Mouse (Mus musculus) hindbrain, embryonic 11.5 days (tissue): Measurements from ENCODE around the gene Unk. TPM values are rescaled to one million over a fixed set of nuclear protein-coding genes. Genes with fewer than 3 reads are reported as not detected.

Experiments
- ATAC-seq: fragments of 200-750 bp; cut with Nextera tagmentation; 2 replicates; pipeline ENCODE4 v1.8.0; 2017; ENCODE audit warnings: mild to moderate bottlenecking, moderate TSS enrichment, moderate library complexity; ENCODE audit not compliant: low FRiP score
- DNase-seq: peaks from one replicate; pipeline ENCODE4 v3.0.0-alpha.2; 2015; ENCODE audit warnings: low spot score
- H3K27ac ChIP-seq: fragments of 300-500 bp; sonication (generic); 2 replicates; pipeline ENCODE4 v1.5.1; 2014; ENCODE audit warnings: mild to moderate bottlenecking, low read depth, low read length
- H3K27me3 ChIP-seq: fragments of 300-500 bp; sonication (generic); 2 replicates; pipeline ENCODE4 v1.6.1; 2014; ENCODE audit warnings: mild to moderate bottlenecking, low read length, moderate library complexity, mixed read lengths; ENCODE audit not compliant: control insufficient read depth, insufficient read depth
- H3K36me3 ChIP-seq: fragments of 300-500 bp; sonication (generic); 2 replicates; pipeline ENCODE4 v1.6.1; 2014; ENCODE audit warnings: mild to moderate bottlenecking, low read length, moderate library complexity, mixed read lengths; ENCODE audit not compliant: control insufficient read depth, insufficient read depth
- H3K4me1 ChIP-seq: fragments of 300-500 bp; sonication (generic); replicated peaks from 2 replicates; pipeline ENCODE4 v1.6.1; 2014; ENCODE audit warnings: low read length, mixed read lengths; ENCODE audit not compliant: control insufficient read depth, insufficient read depth
- H3K4me2 ChIP-seq: fragments of 300-500 bp; sonication (generic); replicated peaks from 2 replicates; pipeline ENCODE4 v1.6.1; 2014; ENCODE audit warnings: mild to moderate bottlenecking, low read depth, low read length
- H3K4me3 ChIP-seq: fragments of 300-500 bp; sonication (generic); 2 replicates; pipeline ENCODE4 v1.5.1; 2014; ENCODE audit warnings: low read depth, low read length
- H3K9ac ChIP-seq: fragments of 300-500 bp; sonication (generic); 2 replicates; pipeline ENCODE4 v1.6.1; 2014; ENCODE audit warnings: low read depth, low read length
- H3K9me3 ChIP-seq: fragments of 300-500 bp; sonication (generic); 2 replicates; pipeline ENCODE4 v1.6.1; 2016; ENCODE audit warnings: low read length; ENCODE audit not compliant: control insufficient read depth
- whole genome bisulfite sequencing: fragments of 180-500 bp; shearing (Covaris S2); extraction: QIAGEN DNeasy Blood & Tissue Kit; methylation state at CpG from one replicate; pipeline ENCODE4 v1.1.7; 2014; 5-methylcytosine and 5-hydroxymethylcytosine counted together
- polyA plus RNA-seq: library from polyadenylated mRNA; unstranded; fragments of >200 nt; fragmentation: Nextera tagmentation; extraction: Ambion mirVana; gene quantifications from 2 replicates; pipeline ENCODE4 v1.2.1, GENCODE M21; 2014

Gene Unk
- polyA plus RNA-seq, 1 experiment from 2014 or later: 26.9 TPM

GRCm38 (mm10) chr11:116074436-116074991 is 44.4 kb downstream of the Unk start:
- Histone ChIP-seq H3K9me3 (no peaks in the 10 kb centered on the region), H3K27me3 (no peaks in the 10 kb centered on the region), H3K9ac (no peak overlapping the region), H3K4me3 (no peak overlapping the region), H3K4me2 (no peak overlapping the region), H3K36me3 (no peaks in the 10 kb centered on the region), H3K4me1 (peaks cover 12% of the 10 kb centered on the region), H3K27ac (no peak overlapping the region)
- 75% methylated on average over 7 of the region's 7 CpGs for WGBS
- ATAC-seq (no peak), DNase-seq (no peak)

- Histone ChIP-seq H3K4me3 (no peak overlapping the region), H3K27me3 (no peaks in the 10 kb centered on the region), H3K9me3 (no peaks in the 10 kb centered on the region), H3K4me2 (no peak overlapping the region), H3K36me3 (no peaks in the 10 kb centered on the region), H3K9ac (no peak overlapping the region), H3K4me1 (peaks cover 12% of the 10 kb centered on the region), H3K27ac (no peak overlapping the region)
- DNase-seq (no peak), ATAC-seq (no peak)
- 55% methylated on average over 20 of the region's 20 CpGs for WGBS
Observed at GRCm38 (mm10) chr11:116075539-116076265, 45.6 kb downstream of the Unk start.

- H3K4me1 ChIP-seq: peaks cover 12% of the 10 kb centered on the region
- H3K4me3 ChIP-seq: no peak overlapping the region
- no peak overlapping the region for H3K9ac ChIP-seq
- H3K4me2 ChIP-seq: no peak overlapping the region
- DNase-seq (no peak), ATAC-seq (no peak)
- H3K27me3 ChIP-seq: no peaks in the 10 kb centered on the region
- 60% methylated on average over 7 of the region's 7 CpGs for WGBS
- no peaks in the 10 kb centered on the region for H3K36me3 ChIP-seq
- no peak overlapping the region for H3K27ac ChIP-seq
- no peaks in the 10 kb centered on the region for H3K9me3 ChIP-seq
Observed at GRCm38 (mm10) chr11:116076266-116076540, 46.1 kb downstream of the Unk start.

- no peaks in the 10 kb centered on the region for H3K27me3 ChIP-seq
- no peak overlapping the region for H3K4me3 ChIP-seq
- DNase-seq: no peak
- 86% methylated on average over 7 of the region's 7 CpGs for WGBS
- H3K9me3 ChIP-seq: no peaks in the 10 kb centered on the region
- 0 out of 2 replicates have a peak overlapping the region, but pooled peaks have one; percentile 5 for H3K4me2 ChIP-seq
- H3K9ac ChIP-seq: no peak overlapping the region
- peaks cover 12% of the 10 kb centered on the region for H3K4me1 ChIP-seq
- no peak for ATAC-seq
- no peak overlapping the region for H3K27ac ChIP-seq
- H3K36me3 ChIP-seq: 0 out of 2 replicates have a peak, but pooled peaks cover 3% of the 10 kb centered on the region
Observed at GRCm38 (mm10) chr11:116076836-116077235, 46.7 kb downstream of the Unk start.

- peaks cover 12% of the 10 kb centered on the region for H3K4me1 ChIP-seq
- peak within 1 kb of the TSS; percentile 57 for H3K9ac ChIP-seq
- H3K27ac ChIP-seq: peak within 1 kb of the TSS; percentile 60
- H3K4me3 ChIP-seq: peak within 1 kb of the TSS; percentile 30
- ATAC-seq (peak; percentile 49; the same call in 1 of the 2 replicates), DNase-seq (no peak)
- peak within 1 kb of the TSS; percentile 51 for H3K4me2 ChIP-seq
- WGBS: 71% methylated on average over 22 of the region's 22 CpGs
- 0 out of 2 replicates have a peak, but pooled peaks cover 8% of the 10 kb centered on the region for H3K36me3 ChIP-seq
- H3K27me3 ChIP-seq: no peaks in the 10 kb centered on the region
- no peaks in the 10 kb centered on the region for H3K9me3 ChIP-seq
Observed at GRCm38 (mm10) chr11:116077446-116078204, 47.5 kb downstream of the Unk start, which contains the start of gene Unc13d. TSS of gene Unc13d (minus strand) at chr11:116077961.

GRCm38 (mm10) chr11:116078221-116078620 is 48.1 kb downstream of the Unk start:
- peaks cover 12% of the 10 kb centered on the region for H3K4me1 ChIP-seq
- 0 out of 2 replicates have a peak, but pooled peaks cover 8% of the 10 kb centered on the region for H3K36me3 ChIP-seq
- no peaks in the 10 kb centered on the region for H3K27me3 ChIP-seq
- no peak for ATAC-seq
- H3K4me3 ChIP-seq: peak overlapping the region; percentile 30
- WGBS: 10% methylated on average over 16 of the region's 16 CpGs
- peak overlapping the region; percentile 30; the same call in 1 of the 2 replicates for H3K27ac ChIP-seq
- peak overlapping the region; percentile 51 for H3K4me2 ChIP-seq
- H3K9ac ChIP-seq: peak overlapping the region; percentile 57
- no peaks in the 10 kb centered on the region for H3K9me3 ChIP-seq
- peak; percentile 61 for DNase-seq

- WGBS: 22% methylated on average over 10 of the region's 10 CpGs
- peaks cover 12% of the 10 kb centered on the region for H3K4me1 ChIP-seq
- H3K9me3 ChIP-seq: no peaks in the 10 kb centered on the region
- H3K9ac ChIP-seq: peak overlapping the region; percentile 37; the same call in 1 of the 2 replicates
- H3K4me2 ChIP-seq: peak overlapping the region; percentile 51; the same call in 1 of the 2 replicates
- H3K27ac ChIP-seq: peak overlapping the region; percentile 60
- H3K27me3 ChIP-seq: no peaks in the 10 kb centered on the region
- DNase-seq (no peak), ATAC-seq (no peak)
- H3K4me3 ChIP-seq: no peak overlapping the region
- 0 out of 2 replicates have a peak, but pooled peaks cover 8% of the 10 kb centered on the region for H3K36me3 ChIP-seq
Observed at GRCm38 (mm10) chr11:116078676-116079320, 48.7 kb downstream of the Unk start.

- ATAC-seq (no peak), DNase-seq (no peak)
- Histone ChIP-seq H3K27ac (peak overlapping the region; percentile 12; the same call in 1 of the 2 replicates), H3K4me1 (peaks cover 12% of the 10 kb centered on the region), H3K9me3 (no peaks in the 10 kb centered on the region), H3K4me2 (no peak overlapping the region), H3K27me3 (no peaks in the 10 kb centered on the region), H3K36me3 (0 out of 2 replicates have a peak, but pooled peaks cover 8% of the 10 kb centered on the region), H3K9ac (no peak overlapping the region), H3K4me3 (no peak overlapping the region)
- WGBS: 76% methylated on average over 10 of the region's 10 CpGs
Observed at GRCm38 (mm10) chr11:116079511-116079910, 49.4 kb downstream of the Unk start.
